Mouse (Mus musculus): ENCODE results near the gene Magi1.
"Not testable (repeated sequence)": the region's sequence is repeated elsewhere in the genome, so short reads cannot be mapped to it uniquely, and the experiment has no call there.

The Magi1 gene

DNA sequence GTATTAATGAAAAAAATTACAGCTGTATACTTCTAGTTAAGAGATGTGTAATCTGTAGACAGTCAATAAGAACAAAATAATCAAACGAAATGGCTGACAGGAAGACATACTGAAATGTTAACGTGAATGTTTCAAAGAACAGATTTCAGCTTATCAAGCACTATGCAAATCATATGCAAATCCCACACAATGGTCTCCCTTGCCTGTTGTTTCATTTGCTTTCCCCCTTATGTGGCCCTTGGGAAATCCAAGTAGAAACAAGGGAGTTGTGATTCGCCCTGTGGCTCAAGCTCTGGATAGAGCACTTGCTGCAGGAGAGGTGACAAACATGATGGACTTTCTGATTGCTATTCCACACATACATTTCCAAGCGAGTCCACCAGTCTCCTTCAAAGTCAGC, 275.1 kb downstream of the Magi1 start:
- DNase-seq (ENCODE audit: extremely low read depth, insufficient read length, low spot score), result no peak

DNA sequence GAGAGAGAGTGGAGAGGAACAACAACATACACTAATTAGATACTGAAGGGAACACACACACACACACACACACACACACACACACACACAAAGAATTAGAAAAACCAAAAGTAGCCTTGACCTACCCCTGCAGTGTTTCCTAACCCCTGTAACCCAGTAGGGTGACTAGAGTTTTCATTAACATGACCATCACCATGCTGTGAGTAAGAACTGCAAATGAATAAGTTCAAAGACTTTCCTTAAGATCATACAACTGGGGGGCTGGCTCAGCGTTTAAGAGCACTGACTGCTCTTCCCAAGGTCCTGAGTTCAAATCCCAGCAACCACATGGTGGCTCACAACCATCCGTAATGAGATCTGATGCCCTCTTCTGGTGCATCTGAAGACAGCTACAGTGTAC, 280.1 kb downstream of the Magi1 start:
- DNase-seq (ENCODE audit: extremely low read depth, insufficient read length, low spot score), result not testable (repeated sequence)

DNA sequence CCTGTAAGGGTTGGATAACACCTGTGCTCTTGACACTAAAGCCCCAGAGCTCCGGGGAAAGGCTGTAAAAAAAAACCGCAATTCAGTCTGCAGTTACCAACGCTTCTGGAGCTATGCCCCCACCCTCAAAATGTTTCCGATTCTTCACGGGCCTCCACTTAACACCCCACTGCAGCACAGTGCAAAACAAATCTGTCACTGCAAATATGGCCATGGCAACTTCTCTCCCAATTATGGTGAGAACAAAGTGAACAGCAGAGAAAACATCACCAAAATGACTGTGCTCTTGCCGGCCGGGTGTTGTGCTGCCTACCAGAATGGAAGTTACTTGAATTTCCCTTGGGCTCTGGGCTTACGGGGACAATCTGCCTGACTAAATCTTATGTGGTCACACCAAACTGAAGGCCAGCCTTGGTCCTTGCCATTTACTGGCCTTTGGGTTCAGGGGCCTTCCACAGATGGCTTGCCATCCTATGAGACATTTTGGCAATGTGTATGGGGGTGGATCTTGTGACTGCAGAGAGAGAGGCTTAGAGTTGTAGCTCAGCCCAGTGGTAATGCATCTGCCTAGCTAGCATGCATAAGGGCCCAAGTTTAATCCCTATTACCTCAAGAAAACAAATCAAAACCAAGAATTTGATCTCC, 286.8 kb downstream of the Magi1 start:
- DNase-seq (ENCODE audit: extremely low read depth, insufficient read length, low spot score), result no peak

DNA sequence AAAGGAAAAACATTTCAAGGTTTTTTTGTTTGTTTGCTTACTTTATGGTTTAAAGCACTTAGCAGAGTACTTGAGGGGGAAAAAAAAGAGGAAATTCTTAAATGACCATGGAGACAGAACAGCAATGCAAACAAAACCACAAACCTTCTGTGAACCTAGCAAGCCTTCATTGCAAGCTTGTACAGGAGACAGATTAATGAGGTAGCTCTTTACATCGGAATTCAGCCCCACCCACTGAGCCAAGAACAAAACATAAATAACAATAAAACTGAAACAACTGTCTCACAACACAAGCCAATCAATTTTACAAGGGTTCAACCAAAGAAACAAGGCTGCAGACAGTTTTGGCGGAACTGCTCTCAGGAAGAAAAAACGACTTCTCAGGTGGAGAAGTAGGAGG, 296.2 kb downstream of the Magi1 start:
- DNase-seq (ENCODE audit: extremely low read depth, insufficient read length, low spot score), result no peak

DNA sequence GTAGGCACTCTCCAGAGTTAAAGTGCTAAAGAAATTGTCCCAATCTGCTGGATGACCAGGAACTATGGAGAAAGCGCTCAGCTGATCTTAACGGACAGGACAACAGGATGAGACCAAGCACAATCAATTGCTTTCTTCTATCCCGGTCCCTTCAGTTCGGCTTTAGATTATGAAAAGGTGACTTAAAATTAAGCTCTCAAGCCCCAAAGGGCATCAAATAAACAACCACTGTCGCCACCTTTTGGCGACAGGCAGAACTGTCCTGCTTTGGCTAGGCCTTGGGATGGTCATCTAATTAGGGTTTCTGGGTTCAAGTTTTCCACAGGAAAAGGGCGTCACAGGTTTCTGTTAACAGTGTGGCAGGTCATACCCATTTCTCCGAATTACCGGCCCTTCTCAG, 298.6 kb downstream of the Magi1 start:
- no peak for DNase-seq (ENCODE audit: extremely low read depth, insufficient read length, low spot score)

DNA sequence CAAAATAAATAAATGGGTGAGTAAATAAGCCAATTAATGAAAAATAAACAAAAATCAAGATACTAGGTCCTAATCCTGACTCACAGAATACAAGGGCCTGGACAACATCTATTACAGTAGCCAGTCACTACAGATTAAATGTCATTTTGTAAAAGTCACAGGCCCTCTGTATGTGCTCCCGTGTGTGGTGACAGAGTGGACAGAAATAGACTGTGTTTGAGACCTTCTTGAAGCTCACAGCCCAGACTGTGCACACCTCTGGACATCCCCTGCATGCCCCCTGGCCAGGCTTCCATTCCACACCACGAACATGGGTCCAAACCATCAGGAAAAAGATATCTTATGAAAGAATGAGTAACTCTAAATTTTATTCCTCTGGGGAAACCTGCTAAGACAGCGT, 300.2 kb downstream of the Magi1 start:
- no peak for DNase-seq (ENCODE audit: extremely low read depth, insufficient read length, low spot score)

DNA sequence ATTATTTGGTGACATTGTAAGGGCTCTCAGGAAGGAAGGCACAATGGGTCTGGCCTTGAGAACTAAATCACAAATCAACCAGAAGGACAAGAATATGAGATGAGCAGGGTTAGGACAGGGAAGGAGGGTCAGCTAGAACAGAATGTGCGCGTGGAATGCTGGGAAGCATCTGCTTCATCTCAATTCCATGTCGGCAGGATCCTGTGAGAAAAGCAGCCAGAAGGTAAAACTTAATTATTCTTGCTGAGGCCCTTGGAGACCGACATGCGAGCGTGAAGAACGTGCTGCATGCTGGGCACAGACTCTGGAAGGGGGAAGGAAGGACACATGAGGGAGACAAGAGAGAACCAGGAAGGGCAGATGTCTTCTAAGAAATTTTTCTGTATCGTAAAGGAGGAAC, 302.5 kb downstream of the Magi1 start:
- no peak for DNase-seq (ENCODE audit: extremely low read depth, insufficient read length, low spot score)

DNA sequence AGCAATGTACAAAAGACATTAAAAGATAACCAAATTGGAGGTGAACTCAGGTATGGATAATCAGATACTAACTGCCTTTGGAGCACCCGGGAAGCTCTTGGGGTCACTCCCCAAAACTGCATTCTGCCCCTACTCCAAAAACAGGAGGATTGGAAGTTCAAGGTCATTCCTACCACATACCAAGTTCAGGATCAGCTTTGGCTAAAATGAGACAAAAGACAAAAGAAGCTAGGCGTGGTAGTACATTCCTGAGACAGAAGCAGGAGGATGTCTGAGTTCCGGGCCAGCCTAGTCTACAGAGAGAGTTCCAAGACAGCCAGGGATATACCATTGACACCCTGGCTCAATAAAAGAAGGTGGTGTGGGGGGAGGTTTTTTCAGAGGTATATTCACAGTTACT, 304.5 kb downstream of the Magi1 start:
- DNase-seq (ENCODE audit: extremely low read depth, insufficient read length, low spot score), result no peak

DNA sequence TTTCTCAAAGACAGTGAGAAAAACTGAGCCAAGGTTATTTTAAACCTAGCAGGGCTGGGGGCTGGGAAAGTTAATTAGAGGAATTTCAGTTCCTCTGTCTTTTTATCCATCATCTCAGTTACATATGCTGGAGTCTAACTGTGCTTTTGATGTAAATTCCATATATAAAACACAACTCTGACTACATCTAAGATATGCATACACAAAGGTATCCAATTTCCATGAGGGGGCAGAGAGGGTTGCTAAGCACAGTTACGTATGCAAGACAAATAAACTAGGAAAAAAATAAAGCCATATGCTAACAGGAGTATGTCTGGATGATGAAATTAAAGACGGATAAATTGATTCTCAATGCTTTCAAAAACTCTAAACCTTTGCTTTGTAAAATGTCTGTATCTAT, 315.0 kb downstream of the Magi1 start:
- DNase-seq (ENCODE audit: extremely low read depth, insufficient read length, low spot score), result no peak

DNA sequence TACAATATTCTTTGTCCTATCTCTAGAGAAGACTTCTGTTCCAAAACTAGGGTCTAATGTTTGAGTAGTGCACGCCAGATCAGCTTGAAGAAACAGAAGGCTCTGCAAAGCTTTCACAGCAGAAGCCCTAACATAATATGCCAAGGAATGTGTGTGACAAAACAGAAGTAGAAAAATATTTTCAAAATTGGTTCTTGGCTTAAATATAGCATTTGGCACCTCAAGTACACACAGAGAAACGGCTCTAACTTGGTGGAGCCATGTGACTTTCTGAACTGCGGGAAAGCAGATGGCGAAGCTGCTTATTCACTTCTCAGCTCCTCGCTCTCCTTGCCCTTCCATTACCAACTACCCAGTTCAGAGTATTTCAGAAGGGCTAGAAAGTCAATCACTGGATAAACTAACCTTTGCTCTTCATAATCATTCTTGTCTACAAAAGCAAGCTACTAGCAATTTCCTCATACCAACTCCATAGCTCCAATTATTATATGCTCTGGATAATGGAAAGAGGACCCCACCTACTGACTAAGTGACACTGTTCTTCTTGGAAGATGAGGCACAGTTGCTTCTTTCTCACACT, 320.9 kb downstream of the Magi1 start:
- no peak for DNase-seq (ENCODE audit: extremely low read depth, insufficient read length, low spot score)

DNA sequence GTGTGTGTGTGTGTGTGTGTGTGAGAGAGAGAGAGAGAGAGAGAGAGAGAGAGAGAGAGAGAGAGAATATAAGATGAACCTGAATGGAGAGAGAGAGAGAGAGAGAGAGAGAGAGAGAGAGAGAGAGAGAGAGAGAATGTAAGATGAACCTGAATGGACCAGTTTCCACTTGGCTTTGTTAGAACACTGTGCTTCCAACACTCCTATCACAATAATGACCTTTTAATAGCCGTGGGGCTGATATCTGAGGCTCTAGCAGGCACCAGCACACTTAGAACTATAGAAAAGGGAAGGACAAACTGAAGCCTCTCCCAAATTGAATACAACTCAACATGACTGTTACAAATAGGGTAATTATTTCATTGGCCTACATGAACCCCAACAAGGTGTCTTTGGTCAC, 321.9 kb downstream of the Magi1 start:
- DNase-seq (ENCODE audit: extremely low read depth, insufficient read length, low spot score), result no peak

DNA sequence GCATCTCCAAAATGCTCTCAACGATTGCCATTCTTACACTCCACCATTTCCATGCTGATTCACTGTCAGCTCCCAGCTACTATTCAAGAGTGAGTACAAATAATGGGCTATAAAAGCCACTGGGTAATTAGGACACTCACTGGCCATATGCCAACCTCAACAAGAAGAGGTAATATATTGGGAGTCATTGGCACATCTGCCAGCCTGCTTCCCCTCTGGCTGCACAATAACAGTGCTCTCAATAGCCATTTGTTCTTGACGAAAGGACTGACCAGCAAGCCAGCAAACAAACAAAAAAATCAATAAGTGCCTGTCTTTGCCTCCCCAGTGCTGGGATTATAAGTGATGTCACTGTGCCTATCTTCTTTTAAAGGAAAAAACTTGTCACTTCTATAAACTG, 326.5 kb downstream of the Magi1 start:
- no peak for DNase-seq (ENCODE audit: extremely low read depth, insufficient read length, low spot score)

DNA sequence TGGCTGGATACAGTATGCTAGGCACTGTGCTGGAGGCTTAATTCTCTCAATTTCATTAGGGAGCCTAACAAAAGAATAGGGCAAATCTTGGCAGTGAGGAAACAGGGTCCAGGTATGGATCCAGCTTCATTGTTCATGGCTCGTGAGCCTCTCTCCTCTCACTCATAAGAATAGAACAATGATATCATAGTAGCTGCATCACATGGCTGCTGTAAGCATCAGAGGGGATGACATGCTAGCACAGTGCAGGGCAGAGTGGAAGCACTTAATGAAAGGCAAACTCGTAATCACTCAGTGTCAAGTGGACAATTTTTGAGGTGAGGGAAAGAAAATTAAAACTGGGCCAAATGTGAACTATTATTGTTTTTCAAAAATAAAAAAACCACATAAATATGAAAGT, 337.1 kb downstream of the Magi1 start:
- no peak for DNase-seq (ENCODE audit: extremely low read depth, insufficient read length, low spot score)

DNA sequence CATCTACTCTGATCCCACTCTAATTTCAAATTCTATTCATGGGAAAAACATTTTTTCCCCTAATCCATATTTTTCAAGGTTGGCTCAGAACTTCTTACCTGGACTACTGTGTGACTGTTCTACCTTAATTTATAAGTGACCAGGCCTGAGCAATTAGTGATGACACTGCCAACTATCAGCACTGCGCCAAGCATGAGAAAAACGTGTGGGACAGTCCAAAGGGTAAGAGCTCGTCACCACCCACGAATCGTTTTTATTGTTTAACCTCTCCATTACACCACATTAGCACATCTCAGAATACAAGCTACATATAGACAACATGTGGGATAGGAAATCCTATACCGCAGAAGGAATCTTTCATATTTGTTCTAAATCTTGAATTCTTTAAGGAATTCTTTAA, 347.4 kb downstream of the Magi1 start:
- DNase-seq (ENCODE audit: extremely low read depth, insufficient read length, low spot score), result no peak

DNA sequence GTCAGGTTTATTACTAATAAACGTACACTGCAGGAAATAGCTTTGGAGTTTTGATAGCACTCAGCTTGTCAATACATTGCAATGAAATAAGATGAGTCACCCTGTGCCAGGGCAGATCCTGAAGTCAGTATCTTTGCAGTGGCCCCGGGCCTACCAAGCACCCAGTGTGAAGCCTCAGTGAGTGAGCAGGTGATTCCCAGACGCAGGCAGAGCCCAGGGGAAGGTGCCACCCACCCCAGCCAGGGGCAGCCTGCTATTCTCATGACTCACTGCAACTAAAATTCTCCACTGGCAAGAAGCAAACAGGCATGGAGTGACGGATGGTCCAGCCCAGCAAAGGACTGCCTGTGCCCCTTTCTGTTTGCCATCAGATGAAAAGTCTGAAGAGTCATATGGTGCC, 347.9 kb downstream of the Magi1 start:
- DNase-seq (ENCODE audit: extremely low read depth, insufficient read length, low spot score), result peak; percentile 14

DNA sequence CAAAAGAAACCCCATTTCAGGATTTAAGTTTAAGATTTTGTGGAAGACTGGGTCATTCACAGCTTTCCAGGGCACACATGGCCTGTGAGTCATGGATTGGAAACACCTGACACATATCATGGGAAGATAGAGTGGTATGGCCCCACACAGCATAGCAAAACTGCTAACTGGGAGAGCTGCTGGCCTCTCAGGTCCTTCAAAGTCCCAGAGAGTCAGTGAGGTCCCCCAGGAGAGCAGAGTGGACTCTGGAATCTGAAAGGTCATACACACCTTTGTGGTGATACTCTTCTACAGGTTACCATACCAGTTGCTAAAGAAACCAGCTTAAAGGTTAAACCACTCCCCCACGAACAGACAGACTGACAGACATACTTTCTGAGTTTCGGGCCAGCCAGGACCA, 349.0 kb downstream of the Magi1 start:
- no peak for DNase-seq (ENCODE audit: extremely low read depth, insufficient read length, low spot score)

DNA sequence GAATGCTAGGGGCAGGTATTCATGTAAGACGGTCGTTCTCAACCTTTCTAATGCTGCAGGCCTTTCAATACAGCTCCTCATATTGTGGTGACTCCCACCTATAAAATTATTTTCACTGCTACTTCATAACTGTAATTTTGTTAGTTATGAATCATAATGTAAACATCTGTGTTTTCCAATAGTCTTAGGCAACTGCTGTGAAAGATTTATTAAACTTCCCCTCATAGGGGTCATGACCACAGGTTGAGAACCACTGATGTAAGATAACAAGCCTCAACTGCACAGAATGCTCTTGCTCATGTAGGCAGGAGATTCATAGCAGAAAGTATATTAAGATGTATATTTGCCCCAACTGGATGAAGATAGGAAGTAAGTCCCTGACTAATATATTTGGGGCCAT, 359.1 kb downstream of the Magi1 start:
- DNase-seq (ENCODE audit: extremely low read depth, insufficient read length, low spot score), result no peak

DNA sequence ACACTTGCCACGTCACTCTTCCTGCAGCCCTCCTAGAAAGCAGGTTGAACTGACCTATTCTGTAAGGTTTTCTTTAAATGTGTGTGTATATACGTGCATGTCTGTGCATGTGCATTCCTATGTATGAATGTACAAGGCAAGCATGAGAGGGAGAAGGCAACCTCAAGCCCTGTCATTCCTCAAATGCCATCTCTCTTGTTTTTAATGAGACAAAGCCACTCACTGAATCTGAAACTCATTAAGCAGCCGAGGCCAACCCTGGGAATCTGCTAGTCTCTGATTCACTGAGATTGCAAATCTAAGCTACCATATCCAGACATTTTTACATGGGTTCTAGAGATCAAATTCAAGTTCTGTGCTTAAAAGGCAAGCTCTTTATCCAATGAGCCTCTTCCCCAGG, 359.7 kb downstream of the Magi1 start:
- no peak for DNase-seq (ENCODE audit: extremely low read depth, insufficient read length, low spot score)

DNA sequence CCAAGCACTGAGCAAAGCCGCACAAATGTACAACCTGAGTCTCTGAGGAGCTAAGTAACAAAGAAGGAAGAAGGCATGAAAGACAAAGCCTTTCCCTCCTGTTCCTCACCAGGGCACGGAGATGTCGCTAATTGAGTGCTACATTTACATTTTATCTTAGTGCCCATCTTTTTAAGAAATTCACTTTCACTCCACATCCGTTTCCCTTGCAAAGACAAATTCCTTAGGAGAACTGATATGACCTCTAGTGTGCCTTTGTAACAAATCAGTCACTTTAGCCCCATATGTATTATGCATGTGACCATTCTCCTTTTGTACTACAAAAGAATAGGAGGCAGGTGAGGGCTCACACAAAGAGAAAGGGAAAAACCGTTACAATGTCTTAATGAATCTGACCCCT, 360.4 kb downstream of the Magi1 start:
- DNase-seq (ENCODE audit: extremely low read depth, insufficient read length, low spot score), result no peak

DNA sequence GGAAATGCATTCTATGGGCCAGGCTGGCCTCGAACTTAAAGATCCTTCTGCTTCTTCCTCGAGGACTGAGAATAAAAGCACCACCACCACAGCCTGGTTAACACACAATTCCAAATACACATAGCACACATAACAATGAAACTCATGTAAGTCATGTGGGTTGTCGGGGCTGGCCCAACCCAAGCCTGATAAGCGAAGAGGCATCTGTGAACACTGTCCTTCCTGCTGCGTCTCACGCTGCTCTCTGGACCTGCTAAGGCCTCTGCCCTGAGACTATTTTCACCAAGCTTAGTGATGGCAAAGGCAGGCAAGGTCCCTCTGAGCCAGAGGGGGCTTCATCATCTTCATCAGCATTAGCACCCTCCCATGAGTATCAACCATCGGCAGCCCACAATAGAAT, 360.8 kb downstream of the Magi1 start:
- DNase-seq (ENCODE audit: extremely low read depth, insufficient read length, low spot score), result no peak

DNA sequence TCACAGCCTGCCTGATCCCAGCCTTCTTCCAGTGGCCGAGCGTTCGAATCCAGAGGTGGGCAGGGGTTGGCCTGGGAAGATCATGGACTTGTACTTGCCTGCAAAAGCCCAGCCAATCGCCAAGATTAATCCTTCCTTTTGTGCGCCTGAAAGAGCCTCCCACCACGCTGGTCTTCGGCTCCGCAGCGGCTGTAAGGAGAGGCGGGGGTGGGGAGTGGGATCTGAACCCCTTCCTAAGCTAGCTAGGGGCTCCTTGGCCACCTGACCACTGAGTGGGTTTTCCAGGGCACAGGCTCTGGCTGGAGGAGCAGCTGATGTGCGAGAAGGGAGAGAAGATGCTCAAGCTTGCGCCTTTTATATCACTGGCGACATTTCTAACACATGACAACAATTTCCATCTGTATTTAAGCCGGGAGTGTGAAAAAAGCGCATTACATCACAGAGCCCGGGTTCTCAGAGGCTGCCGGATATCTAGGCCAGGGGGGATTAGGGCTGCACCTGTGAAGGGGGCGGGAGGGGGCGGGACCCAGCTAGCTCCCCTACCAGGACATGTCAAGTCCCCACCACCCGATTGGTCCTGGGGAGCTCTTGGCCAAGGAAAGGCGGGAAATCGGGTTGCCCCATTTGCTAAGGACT, 370.4 kb downstream of the Magi1 start:
- peak; percentile 6 for DNase-seq (ENCODE audit: extremely low read depth, insufficient read length, low spot score)

DNA sequence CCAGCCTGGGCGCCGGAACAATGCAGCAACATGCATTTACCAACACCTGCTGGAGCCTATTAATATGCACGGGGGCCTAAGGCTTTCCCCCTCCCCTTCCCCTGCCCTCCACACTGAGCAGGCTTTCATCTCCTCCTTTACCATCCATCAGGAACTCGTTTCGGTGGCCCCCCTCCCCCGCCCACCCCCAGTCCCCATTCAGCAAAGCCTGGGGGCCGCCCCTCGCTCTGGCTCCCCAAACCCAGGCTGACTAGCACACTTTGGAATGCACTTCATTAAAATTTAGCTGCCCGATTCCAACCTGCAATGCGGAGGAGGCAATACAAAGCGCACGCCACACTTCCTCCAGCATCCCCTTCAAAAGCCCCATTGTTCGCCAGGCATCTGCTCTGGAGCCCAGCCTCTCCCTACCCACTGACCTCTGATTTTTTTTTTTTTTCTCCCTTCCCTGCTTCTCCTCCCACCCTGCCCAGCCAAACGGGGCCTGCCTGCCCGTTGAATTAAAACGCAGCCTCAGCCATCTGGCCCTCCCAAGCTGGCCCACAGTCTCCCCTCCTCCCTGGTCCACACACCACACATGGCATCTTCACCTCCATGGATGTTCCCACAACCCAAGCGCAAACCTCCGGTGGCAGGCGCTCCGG, 371.0 kb downstream of the Magi1 start:
- DNase-seq (ENCODE audit: extremely low read depth, insufficient read length, low spot score), result no peak

Data from 3134 (cell line).